Mouse (Mus musculus) spleen, adult 2 months (tissue): ENCODE results near the gene Asf1b.

Experiments used
- CTCF ChIP-seq: fragments of 200-500 bp; IDR thresholded peaks from 2 replicates; pipeline ENCODE4 v1.5.1; 2011; ENCODE audit warnings: mild to moderate bottlenecking, inconsistent platforms; ENCODE audit not compliant: insufficient read depth, insufficient read length, insufficient replicate concordance; ENCODE audit errors: extremely low read depth
- POLR2A ChIP-seq: fragments of 200-500 bp; IDR thresholded peaks from 2 replicates; pipeline ENCODE4 v1.6.1; 2011; ENCODE audit warnings: low read depth, low read length, inconsistent platforms

DNA sequence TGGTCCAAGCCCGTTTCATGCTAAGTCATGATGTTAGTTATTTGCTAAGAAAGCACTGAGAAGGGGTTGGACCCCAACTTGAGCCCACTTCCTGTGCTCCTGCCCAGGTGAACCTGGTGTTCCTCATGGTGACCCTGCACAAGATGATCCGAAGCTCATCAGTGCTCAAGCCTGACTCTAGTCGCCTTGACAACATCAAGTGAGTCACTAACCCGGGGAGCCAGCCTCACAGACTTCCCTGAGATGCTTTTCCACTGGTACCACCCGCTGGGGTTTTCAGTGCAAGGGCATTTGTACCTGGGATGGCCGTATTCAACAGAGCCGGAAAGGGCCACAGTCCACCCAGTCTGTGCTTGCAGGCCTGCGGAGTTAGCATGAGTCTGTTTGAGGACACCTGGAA lies 19.9 kb upstream of the Asf1b start:
- TF ChIP-seq POLR2A (no peak), CTCF (no peak)
